Mouse (Mus musculus) bone marrow macrophage, adult 2 months (primary cell): ENCODE data around the gene Ranbp3. TPM values are rescaled to one million over a fixed set of nuclear protein-coding genes. Genes with fewer than 3 reads are reported as not detected.

ENCODE experiments used
- H3K27ac ChIP-seq: 2 replicates; pipeline ENCODE4 v1.5.1; 2012; ENCODE audit warnings: low read depth, low read length; ENCODE audit not compliant: insufficient read depth
- H3K4me1 ChIP-seq: 2 replicates; pipeline ENCODE4 v1.6.1; 2012; ENCODE audit warnings: low read length; ENCODE audit not compliant: control insufficient read depth, insufficient read depth
- H3K4me3 ChIP-seq: 2 replicates; pipeline ENCODE4 v1.5.1; 2012; ENCODE audit warnings: mild to moderate bottlenecking, low read length, moderate library complexity; ENCODE audit not compliant: insufficient read depth
- CTCF ChIP-seq: IDR thresholded peaks from 2 replicates; pipeline ENCODE4 v1.5.1; 2012; ENCODE audit warnings: low read depth, mild to moderate bottlenecking, low read length, moderate library complexity
- POLR2A ChIP-seq: IDR thresholded peaks from 2 replicates; pipeline ENCODE4 v1.6.1; 2012; ENCODE audit warnings: mild to moderate bottlenecking, low read depth, low read length, borderline replicate concordance
- polyA plus RNA-seq: library from polyadenylated mRNA; stranded (reverse); fragments of >200 nt; gene quantifications from 2 replicates; pipeline ENCODE4 v1.2.4, GENCODE M21; 2012; ENCODE audit not compliant: missing spikeins, insufficient read depth, insufficient read length

Ranbp3 gene
- polyA plus RNA-seq, 1 experiment = 36.9 TPM

DNA sequence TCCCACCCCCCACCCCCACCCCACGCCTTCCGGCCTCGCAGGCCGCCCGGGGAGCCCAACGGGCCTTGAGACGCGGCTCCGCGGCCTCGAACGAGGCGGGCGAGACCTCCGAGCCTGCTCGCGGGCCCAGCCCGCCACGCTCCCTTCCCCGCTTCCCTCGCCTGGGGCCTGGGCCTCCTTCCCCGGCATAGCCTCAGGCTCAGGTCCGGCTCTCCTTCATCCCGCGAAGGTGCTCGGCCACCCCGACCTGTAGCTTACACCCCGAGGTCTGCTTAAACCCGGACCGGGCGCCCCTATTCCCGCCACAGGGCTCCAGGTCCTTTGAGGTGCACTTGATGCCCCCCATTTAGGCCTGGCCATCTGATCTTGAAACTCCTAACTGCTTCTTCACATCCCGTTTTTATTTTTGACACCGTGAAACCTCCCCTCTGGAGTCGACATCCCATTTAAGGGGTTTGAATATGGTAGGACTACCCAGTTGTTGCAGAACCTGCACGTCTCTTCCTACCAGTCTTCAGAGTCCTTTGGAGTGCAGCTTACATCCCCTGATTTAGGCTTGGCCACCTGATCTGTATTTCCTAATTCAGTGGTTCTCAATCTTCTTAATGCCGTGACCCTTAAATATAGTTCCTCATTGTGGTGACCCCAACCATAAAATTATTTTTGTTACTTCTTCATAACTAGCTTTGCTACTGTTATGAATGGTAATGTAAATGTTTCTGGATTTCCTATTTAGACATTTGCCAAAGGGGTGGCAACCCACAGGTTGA is 738 bp downstream of the Ranbp3 start:
- Histone ChIP-seq H3K27ac (peak overlapping the region; percentile 51), H3K4me3 (peak overlapping the region; percentile 95), H3K4me1 (peaks cover 7% of the 10 kb centered on the region)
- no peak for TF ChIP-seq POLR2A
- no peak for TF ChIP-seq CTCF

DNA sequence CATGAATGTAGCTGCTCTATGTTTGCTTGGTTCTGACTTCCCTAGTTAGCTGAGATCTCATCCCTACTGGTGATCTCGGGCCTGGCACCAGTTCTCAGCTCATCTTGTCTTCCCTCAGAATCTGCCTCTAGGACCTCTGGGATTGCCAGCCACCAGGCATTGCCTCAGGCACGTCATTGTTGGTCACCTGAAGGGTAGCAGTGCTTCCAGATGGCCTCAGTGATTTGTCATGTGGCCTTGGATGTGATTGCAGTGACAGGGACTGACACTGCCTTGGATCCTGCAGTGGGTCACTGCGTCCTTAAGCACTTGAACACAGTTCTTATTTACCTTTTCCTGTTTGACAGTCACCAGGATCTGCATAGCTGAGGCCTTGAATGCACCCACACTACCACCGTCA is 8.7 kb downstream of the Ranbp3 start:
- TF ChIP-seq POLR2A (no peak), CTCF (no peak)
- H3K4me3 ChIP-seq = no peak overlapping the region
- peaks cover 9% of the 10 kb centered on the region for H3K4me1 ChIP-seq
- no peak overlapping the region for H3K27ac ChIP-seq

DNA sequence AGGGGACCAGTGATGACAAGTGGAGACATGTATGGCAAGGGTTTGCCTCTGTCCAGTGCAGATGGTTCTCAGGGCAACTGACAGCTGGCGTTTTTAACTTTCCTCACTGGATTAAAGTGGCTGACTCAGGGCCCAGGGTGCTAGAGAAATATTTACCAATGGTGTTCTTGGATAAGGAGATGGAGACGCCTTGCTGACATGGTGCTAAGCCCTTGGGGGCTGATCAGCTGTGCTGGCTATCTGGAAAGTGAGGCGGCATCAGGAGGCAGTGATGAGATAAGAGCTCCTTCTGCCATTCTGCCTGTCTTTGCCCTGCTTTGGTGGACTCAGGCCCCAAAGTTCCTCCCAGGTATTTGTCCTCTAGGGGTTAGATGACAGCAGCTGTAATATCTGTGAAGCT is 9.8 kb downstream of the Ranbp3 start:
- H3K4me1 ChIP-seq = peaks cover 9% of the 10 kb centered on the region
- no peak overlapping the region for H3K4me3 ChIP-seq
- no peak overlapping the region for H3K27ac ChIP-seq
- no peak for TF ChIP-seq POLR2A
- TF ChIP-seq CTCF = no peak

DNA sequence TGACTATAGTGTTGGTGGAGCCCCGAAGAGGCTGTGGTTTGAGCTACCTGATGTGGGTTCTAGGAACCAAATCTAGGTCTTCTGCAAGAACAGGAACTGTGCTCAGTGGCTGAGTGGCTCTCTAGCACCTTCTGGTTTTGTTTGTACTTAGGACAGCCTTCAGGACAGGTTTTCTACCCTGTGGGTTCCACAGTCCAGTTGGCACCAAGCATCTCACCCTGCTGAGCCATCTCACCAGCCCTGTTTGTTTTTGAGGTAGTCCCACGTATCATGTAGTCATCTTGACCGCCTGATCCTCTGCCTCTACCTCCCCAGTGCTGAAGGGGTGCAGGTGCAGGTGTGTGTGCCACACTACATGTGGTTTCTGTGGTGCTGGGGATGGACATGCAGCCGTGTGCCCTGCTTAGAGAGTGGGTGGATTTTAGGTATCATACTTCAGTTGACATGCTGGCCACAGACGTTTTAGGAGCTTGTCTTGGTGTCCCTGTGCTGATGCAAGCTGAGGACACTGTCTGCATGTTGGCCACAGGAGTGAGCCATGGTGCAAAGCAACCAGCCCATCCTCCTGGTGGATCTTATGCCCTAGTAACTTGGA is 10.5 kb downstream of the Ranbp3 start:
- Histone ChIP-seq H3K4me1 (peaks cover 9% of the 10 kb centered on the region), H3K27ac (no peak overlapping the region), H3K4me3 (no peak overlapping the region)
- TF ChIP-seq CTCF (no peak), POLR2A (no peak)

DNA sequence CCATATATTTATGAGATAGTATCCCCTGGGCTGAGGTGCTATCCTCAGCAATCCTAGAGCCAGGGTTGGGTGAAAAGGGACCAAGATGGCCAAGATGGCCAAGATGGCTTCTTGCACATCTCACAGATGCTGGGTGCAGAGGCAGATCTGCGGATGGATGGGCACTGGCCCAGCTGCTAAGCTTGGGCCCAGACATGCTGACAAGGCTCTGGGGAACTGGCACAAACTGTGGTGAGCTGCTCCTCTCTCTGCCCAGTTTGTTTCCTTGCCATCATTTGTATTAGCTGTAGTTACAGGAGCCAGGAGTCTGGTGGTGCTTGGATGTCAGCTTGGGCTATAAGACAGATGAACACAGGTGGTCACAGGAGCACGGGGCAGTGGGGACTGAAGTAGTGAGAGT is 11.6 kb downstream of the Ranbp3 start:
- Histone ChIP-seq H3K27ac (no peak overlapping the region), H3K4me3 (no peak overlapping the region), H3K4me1 (peaks cover 9% of the 10 kb centered on the region)
- TF ChIP-seq CTCF (no peak), POLR2A (no peak)

DNA sequence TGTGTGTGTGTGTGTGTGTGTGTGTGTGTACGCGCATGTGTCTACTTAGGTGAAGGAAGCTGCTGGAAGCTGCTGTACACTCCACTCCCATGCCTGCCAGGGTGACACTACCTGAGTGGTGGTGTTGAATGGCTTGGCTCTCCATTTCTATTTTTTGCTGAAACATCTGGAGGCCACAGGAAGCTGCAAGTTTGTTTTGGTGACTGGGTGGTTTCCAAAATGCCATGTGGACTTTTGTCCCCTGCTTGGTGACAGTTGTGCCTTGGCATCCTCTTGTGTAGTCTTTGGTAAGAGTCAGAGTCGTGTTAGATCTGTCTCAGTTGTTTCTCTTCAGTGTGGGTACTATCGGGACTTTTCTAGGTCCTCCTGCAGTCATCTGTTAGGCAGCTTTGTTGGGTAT is 13.7 kb downstream of the Ranbp3 start:
- no peak overlapping the region for H3K4me3 ChIP-seq
- H3K27ac ChIP-seq = no peak overlapping the region
- TF ChIP-seq CTCF (no peak), POLR2A (no peak)
- H3K4me1 ChIP-seq = peaks cover 2% of the 10 kb centered on the region; the same call in 1 of the 2 replicates

DNA sequence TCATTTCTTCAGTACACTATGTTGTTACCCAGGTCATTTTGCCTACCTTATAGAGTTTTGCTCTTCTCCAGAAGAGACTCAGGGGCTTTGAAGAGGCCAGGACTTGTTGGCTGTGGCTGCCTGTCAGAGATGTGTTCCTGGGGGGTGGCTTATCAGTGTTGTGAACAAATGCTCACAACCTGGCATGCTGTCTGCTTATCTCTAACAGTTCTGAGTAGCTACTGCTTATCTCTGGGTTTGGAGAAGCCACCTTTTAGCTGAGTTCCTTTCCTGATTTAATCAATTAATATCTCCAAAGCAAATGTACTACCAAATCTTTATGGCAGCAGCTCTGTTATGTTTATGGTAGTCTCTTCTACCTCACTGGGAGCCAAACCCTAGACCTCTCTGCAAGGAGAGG is 15.0 kb downstream of the Ranbp3 start:
- H3K4me3 ChIP-seq = no peak overlapping the region
- TF ChIP-seq POLR2A = no peak
- TF ChIP-seq CTCF = no peak
- 0 out of 2 replicates have a peak, but pooled peaks cover 3% of the 10 kb centered on the region for H3K4me1 ChIP-seq
- no peak overlapping the region for H3K27ac ChIP-seq

DNA sequence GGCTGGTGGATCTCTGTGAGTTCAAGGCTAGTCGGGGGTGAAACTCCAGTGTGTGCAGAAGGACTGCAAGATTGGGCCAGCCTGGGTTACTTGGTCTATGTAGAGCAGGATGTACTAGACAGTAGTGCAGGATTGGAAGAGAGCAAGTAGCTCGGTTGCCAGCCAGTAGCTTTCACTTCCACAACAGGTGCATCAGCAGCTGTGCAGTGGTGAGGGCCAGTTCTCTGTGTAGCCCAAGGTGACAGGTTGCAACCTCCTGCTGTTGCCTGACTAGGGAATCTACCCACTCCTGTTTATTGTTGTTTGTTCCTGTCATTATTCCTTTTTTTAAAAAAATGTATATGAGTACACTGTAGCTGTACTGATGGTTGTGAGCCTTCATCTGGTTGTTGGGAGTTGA is 15.6 kb downstream of the Ranbp3 start:
- Histone ChIP-seq H3K4me1 (peaks cover 8% of the 10 kb centered on the region; the same call in 1 of the 2 replicates), H3K4me3 (no peak overlapping the region), H3K27ac (no peak overlapping the region)
- TF ChIP-seq POLR2A (no peak), CTCF (no peak)

DNA sequence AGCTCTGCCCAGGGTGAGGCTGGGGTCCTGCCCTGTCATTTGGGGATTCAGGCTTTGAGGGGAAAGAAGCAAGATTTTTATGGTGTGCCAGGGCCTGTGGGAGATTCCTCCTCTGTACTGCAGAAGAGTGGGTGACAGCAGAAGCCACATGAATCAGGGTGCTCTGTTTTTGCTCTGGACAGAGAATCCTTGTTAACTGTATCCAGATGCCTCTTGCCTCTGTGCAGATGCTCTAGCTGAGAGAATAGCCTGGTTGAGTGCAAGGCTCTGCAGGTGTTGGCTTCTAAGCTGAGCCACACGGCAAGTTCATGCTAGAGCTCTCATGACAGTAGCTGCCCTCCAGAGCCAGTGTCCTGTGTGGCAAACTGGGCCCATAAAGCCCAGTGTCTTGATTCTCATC is 20.3 kb downstream of the Ranbp3 start:
- Histone ChIP-seq H3K4me3 (no peak overlapping the region), H3K4me1 (peaks cover 11% of the 10 kb centered on the region), H3K27ac (no peak overlapping the region)
- TF ChIP-seq CTCF (no peak), POLR2A (no peak)

DNA sequence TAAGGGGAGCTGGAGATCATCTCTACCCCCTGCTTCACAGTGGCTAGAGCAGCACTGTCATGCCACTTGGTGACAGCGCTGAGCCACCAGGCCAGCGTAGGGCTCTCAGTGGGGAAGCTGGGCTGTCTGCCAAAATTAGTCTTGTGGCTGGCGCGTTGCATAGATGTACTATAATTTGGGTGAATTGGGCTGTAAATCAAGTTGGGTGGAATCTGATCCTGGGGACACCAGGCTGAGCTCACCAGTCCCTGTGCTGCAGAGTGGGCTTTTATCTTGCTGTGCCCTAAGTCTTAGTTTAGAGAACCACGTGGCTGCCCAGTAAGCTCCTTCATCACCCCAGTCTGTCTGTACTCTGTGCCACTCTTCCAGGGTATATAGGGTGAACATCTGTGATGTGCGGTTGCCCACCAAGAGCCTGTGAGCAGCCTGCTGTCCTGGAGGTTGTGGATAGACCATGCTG is 20.8 kb downstream of the Ranbp3 start:
- Histone ChIP-seq H3K4me1 (peaks cover 11% of the 10 kb centered on the region), H3K4me3 (no peak overlapping the region), H3K27ac (no peak overlapping the region)
- TF ChIP-seq POLR2A (no peak), CTCF (no peak)

DNA sequence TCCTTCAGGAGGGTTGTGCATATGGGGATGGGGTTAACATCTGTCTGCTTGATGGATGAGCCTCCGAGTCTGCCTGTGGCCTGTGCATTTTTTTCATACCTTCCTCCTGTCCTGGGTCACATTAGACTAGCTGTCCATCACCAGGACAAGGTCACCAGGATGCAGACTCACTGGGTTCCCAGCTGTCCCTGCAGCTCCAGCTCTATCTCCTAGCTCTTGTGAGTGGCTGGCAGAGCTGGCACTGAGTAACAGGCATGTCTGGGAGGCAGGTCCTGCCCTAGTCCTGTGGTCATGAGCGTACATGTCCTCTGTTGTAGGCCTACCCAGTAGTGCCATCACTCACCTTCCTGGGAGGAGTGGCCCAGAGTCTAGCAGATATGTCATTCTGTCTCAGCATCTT is 27.4 kb downstream of the Ranbp3 start:
- TF ChIP-seq CTCF (no peak), POLR2A (no peak)
- H3K27ac ChIP-seq = no peak overlapping the region
- no peak overlapping the region for H3K4me3 ChIP-seq
- H3K4me1 ChIP-seq = no peaks in the 10 kb centered on the region
